Mouse (Mus musculus) bone marrow macrophage, adult 2 months (primary cell): ENCODE measurements around the gene Ddx5. TPM values are rescaled to one million over a fixed set of nuclear protein-coding genes. Genes with fewer than 3 reads are reported as not detected.
A peak's percentile ranks its signal among the peaks of the same experiment; 100 is the strongest.
"Not testable (repeated sequence)": the region's sequence is repeated elsewhere in the genome, so short reads cannot be mapped to it uniquely, and the experiment has no call there.

Source experiments
- H3K27ac ChIP-seq: 2 replicates; pipeline ENCODE4 v1.5.1; 2012; ENCODE audit warnings: low read depth, low read length; ENCODE audit not compliant: insufficient read depth
- H3K4me1 ChIP-seq: 2 replicates; pipeline ENCODE4 v1.6.1; 2012; ENCODE audit warnings: low read length; ENCODE audit not compliant: control insufficient read depth, insufficient read depth
- H3K4me3 ChIP-seq: 2 replicates; pipeline ENCODE4 v1.5.1; 2012; ENCODE audit warnings: mild to moderate bottlenecking, low read length, moderate library complexity; ENCODE audit not compliant: insufficient read depth
- CTCF ChIP-seq: IDR thresholded peaks from 2 replicates; pipeline ENCODE4 v1.5.1; 2012; ENCODE audit warnings: low read depth, mild to moderate bottlenecking, low read length, moderate library complexity
- POLR2A ChIP-seq: IDR thresholded peaks from 2 replicates; pipeline ENCODE4 v1.6.1; 2012; ENCODE audit warnings: mild to moderate bottlenecking, low read depth, low read length, borderline replicate concordance
- polyA plus RNA-seq: library from polyadenylated mRNA; stranded (reverse); fragments of >200 nt; gene quantifications from 2 replicates; pipeline ENCODE4 v1.2.4, GENCODE M21; 2012; ENCODE audit not compliant: missing spikeins, insufficient read depth, insufficient read length

Gene Ddx5
- polyA plus RNA-seq, 1 experiment: 1,156 TPM

GRCm38 (mm10) chr11:106795679-106796078 is 6.7 kb upstream of the Ddx5 start:
- Histone ChIP-seq H3K27ac (no peak overlapping the region), H3K4me3 (no peak overlapping the region), H3K4me1 (peaks cover 6% of the 10 kb centered on the region)
- no peak for TF ChIP-seq CTCF
- no peak for TF ChIP-seq POLR2A

- TF ChIP-seq CTCF: no peak
- Histone ChIP-seq H3K4me1 (peaks cover 6% of the 10 kb centered on the region), H3K4me3 (no peak overlapping the region), H3K27ac (no peak overlapping the region)
Measured at GRCm38 (mm10) chr11:106793846-106794245, 4.9 kb upstream of the Ddx5 start.

GRCm38 (mm10) chr11:106789649-106790048 is 664 bp upstream of the Ddx5 start:
- Histone ChIP-seq H3K27ac (peak overlapping the region; percentile 96), H3K4me1 (peaks cover 3% of the 10 kb centered on the region; the same call in 1 of the 2 replicates), H3K4me3 (peak overlapping the region; percentile 83)
- no peak for TF ChIP-seq CTCF
- TF ChIP-seq POLR2A: no peak

GRCm38 (mm10) chr11:106788026-106788774 is 785 bp downstream of the Ddx5 start:
- Histone ChIP-seq H3K4me1 (peaks cover 3% of the 10 kb centered on the region; the same call in 1 of the 2 replicates), H3K4me3 (peak overlapping the region; percentile 83), H3K27ac (peak overlapping the region; percentile 96)
- no peak for TF ChIP-seq CTCF
- peak; percentile 90 for TF ChIP-seq POLR2A

GRCm38 (mm10) chr11:106787131-106788025 is 1.6 kb downstream of the Ddx5 start:
- Histone ChIP-seq H3K4me1 (peaks cover 3% of the 10 kb centered on the region; the same call in 1 of the 2 replicates), H3K27ac (peak overlapping the region; percentile 96), H3K4me3 (peak overlapping the region; percentile 81)
- TF ChIP-seq POLR2A (no peak; the same call in 1 of the 2 replicates), CTCF (no peak)

GRCm38 (mm10) chr11:106785043-106785442 is 3.9 kb downstream of the Ddx5 start:
- TF ChIP-seq CTCF (no peak), POLR2A (no peak)
- Histone ChIP-seq H3K4me3 (no peak overlapping the region; the same call in 1 of the 2 replicates), H3K4me1 (peaks cover 5% of the 10 kb centered on the region; the same call in 1 of the 2 replicates), H3K27ac (no peak overlapping the region)

- H3K4me1 ChIP-seq: peaks cover 5% of the 10 kb centered on the region; the same call in 1 of the 2 replicates
- TF ChIP-seq CTCF (no peak), POLR2A (no peak)
- H3K27ac ChIP-seq: no peak overlapping the region
- H3K4me3 ChIP-seq: no peak overlapping the region
Measured at GRCm38 (mm10) chr11:106784476-106784875, 4.5 kb downstream of the Ddx5 start.

- TF ChIP-seq CTCF: no peak
- TF ChIP-seq POLR2A: no peak
- no peak overlapping the region for H3K27ac ChIP-seq
- H3K4me1 ChIP-seq: peaks cover 5% of the 10 kb centered on the region; the same call in 1 of the 2 replicates
- H3K4me3 ChIP-seq: no peak overlapping the region
Measured at GRCm38 (mm10) chr11:106782841-106783764, 5.9 kb downstream of the Ddx5 start.

- not testable (repeated sequence) for H3K4me3 ChIP-seq, H3K4me1 ChIP-seq, H3K27ac ChIP-seq
Measured at GRCm38 (mm10) chr11:106782271-106782670, 6.7 kb downstream of the Ddx5 start.
